Mouse (Mus musculus): ENCODE measurements at regions not wholly inside any gene's neighbourhood (a gene's known extent, or its start where the extent isn't known, plus 50 kb on each side); places are given as distances from the start of the nearest gene placed in this dataset.

DNA sequence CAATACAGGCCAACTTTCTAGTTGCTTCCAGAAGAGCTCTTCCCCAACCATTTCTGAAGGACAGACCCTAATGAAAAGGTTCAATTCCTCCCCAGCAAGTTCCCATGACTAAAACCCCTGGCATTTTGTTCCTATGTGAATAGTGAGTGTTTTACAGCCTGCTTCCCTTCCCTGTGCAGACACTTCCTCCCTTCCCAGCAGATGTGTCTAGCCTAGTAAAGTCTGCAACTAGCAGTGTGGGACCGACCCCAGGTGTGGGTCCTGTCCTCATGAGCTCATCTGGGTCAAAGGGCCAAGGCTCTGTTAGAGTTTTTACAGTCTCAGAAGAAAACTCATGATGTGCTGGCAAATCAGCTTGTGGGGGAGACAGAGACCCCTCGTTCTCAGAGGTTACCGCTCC lies 50.9 kb upstream of the Ier3 start:
- TF ChIP-seq CTCF (IDR thresholded peaks at IDR 0.05; ENCODE audit: borderline replicate concordance, insufficient read depth, low read depth, low read length) (no peak), POLR2A (IDR thresholded peaks at IDR 0.05; ENCODE audit: borderline replicate concordance, insufficient read depth, low read length) (no peak)

Measured in cerebellum, adult 2 months (tissue).